Mouse (Mus musculus) telencephalon, adult 2 months (tissue): ENCODE results near the gene Zcchc17.
A peak's percentile ranks its signal among the peaks of the same experiment; 100 is the strongest.

ENCODE experiments used
- DNase-seq: peaks from one replicate; pipeline ENCODE4 v3.0.0-alpha.2; 2011; ENCODE audit warnings: low read depth, low spot score

Gene Zcchc17

DNA sequence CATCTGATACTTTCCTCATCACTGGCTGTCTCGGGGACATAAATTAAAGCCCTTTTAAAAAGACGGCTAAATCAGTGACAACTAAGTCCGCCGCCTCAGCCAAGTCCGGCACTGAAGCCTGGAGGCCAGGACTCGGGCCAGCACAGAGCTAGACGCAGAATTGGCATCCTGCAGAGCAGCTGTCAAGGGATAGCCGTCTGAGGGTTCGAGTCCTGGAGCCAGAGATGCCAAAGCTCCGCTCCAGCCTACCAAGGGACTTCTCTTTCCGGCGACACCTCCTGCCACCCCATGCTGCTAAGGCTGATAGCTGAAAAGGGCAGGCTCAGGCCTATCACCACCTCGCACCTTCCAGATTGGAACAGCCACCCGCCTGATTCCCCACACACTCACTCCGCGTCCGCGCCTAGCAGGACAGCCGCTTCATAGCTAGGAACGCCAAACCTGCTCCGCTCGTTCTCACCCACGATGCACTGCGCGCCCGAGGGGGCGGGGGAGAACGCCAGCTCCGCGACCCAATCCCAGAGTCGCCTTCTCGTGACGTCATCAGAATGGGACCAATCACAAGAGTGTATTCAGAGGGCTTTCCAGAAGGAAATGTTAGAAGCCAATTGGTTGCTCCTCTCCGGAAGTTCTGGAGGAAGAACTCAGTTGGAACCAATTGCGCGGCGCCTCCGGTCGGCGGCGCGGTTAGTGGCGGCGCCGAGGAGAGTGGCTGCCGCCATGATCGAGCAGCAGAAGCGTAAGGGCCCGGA is at the start of gene Zcchc17, which contains the start of gene Snrnp40:
Zcchc17 (minus strand) TSS at position 458 of the 752 bp plus-strand sequence.
Snrnp40 (plus strand) TSS at position 647 of the 752 bp plus-strand sequence.
- DNase-seq: peak; percentile 99

- no peak for DNase-seq
Observed at GRCm38 (mm10) chr4:130391265-130391664, 31.5 kb upstream of the Zcchc17 start.

DNA sequence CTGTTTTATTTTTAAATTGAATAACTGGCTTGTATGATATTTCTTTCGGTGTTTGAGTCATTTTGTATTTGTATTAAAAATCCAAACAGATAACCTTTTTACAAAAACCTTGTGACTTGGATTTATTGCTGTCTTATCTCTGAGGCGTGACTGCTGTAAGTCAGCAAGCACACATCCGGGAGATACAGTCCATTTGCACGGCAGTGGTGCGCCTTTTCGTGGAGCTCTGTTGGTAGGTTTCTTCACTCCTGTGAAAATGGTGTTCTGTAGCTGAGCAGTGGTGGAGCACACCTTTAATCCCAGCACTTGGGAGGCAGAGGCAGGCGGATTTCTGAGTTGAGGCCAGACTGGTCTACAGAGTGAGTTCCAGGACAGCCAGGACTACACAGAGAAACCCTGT is 30.2 kb upstream of the Zcchc17 start:
- no peak for DNase-seq

- DNase-seq: no peak
Observed at GRCm38 (mm10) chr4:130389496-130389895, 29.8 kb upstream of the Zcchc17 start.

DNA sequence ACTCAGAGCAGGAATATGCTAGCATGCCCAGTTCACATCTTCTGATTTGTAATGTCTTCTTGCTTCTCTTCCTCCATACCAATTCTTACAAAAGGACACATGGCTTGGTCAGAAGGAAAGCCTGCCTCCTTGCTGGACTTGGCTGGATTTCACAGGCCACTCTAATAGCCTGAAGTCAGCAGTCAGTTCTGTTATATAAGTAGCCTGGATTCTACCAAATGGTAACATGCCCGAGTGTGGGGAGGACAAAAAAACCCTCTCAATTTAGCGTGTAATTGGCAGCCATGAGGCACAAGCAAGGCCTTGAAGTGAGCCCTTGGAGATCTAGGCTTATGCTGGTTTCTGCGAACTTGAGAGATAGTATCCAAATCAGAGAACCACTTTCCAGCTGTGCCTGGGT is 27.5 kb upstream of the Zcchc17 start:
- DNase-seq: no peak

GRCm38 (mm10) chr4:130380418-130380817 is 20.7 kb upstream of the Zcchc17 start:
- no peak for DNase-seq

GRCm38 (mm10) chr4:130379181-130379580 is 19.4 kb upstream of the Zcchc17 start:
- no peak for DNase-seq

GRCm38 (mm10) chr4:130377500-130377899 is 17.8 kb upstream of the Zcchc17 start:
- no peak for DNase-seq

GRCm38 (mm10) chr4:130376675-130377074 is 16.9 kb upstream of the Zcchc17 start:
- DNase-seq: no peak

GRCm38 (mm10) chr4:130360238-130360590 is 471 bp upstream of the Zcchc17 start:
- DNase-seq: no peak

GRCm38 (mm10) chr4:130357946-130358345 is 1.8 kb downstream of the Zcchc17 start:
- no peak for DNase-seq

DNA sequence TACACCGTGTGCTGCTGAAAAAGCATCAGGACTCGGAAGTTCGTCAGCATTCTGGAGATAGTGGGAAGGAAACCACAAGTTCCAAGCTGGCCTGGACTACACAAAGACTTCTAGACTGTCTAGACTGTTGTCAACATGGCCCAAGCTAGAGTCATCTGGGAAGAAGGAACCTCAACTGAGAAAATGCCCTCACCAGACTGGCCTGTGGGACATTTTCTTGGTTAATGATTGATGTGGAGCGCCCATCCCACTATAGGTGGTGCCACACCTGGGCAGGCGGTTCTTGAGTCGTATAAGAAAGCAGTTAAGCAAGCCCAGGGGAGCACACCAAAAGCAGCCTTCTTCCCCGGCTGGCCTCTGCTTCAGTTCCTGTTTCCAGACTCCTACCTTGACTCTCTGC is 7.2 kb downstream of the Zcchc17 start:
- no peak for DNase-seq

- DNase-seq: no peak
Observed at GRCm38 (mm10) chr4:130350690-130351422, 8.9 kb downstream of the Zcchc17 start.

DNA sequence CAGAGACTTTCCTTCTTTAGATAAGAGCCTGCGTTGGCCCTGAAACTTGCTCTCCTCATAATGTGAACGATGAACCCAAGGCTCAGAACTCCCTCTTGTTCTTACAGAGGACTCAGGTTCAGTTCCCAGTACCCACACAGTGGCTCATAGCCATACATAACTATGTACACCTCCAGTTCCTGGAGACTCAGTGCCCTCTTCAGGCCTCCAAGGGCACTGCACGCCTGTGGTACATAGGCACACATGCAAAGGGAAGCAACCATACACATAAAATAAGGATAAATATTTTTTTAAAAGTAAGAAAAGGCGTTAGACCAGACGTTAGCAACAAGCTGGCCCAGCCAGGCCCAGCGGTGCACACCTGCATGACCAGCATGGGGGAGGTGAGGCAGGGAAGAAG is 10.1 kb downstream of the Zcchc17 start:
- DNase-seq: no peak

- DNase-seq: peak; percentile 21
Observed at GRCm38 (mm10) chr4:130341691-130342090, 18.1 kb downstream of the Zcchc17 start.

DNA sequence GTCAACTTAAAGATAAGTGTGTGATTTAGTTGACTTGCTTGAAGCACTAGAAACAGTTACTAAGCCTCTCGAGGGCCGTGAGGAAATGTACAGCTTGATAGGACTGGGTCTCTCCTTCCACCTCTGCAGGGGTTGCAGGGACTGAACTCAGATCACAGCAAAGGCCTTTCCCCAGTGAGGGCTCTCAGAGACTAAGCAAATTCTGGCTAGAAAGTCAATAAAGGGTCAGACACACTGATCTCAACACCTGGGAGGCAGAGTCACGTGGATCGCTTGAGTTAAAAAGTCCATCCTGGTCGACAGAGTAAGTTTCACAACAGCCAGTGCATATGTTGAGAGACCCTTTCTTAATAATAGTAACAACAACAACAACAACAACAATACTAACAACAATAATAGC is 23.9 kb downstream of the Zcchc17 start:
- DNase-seq: no peak

GRCm38 (mm10) chr4:130327366-130327765 is 32.4 kb downstream of the Zcchc17 start:
- no peak for DNase-seq

DNA sequence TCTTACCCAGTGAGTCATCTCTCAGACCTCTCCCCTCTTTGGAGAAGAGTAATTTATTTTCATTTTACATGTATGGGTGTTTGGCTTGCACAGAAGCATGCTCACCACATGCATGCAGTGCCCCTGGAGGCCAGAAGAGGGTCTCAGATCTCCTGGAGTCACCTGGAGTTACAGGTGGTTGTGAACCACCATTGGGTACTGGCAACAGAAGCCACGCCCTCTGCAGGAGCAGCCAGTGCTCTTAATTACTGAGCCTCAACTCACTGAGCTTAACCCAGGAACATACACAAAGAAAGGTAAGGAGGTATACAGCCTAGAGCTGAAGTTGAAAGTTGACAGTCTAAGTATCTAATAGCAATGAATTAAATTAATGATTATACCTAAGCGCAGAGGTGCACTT is 34.3 kb downstream of the Zcchc17 start:
- no peak for DNase-seq

DNA sequence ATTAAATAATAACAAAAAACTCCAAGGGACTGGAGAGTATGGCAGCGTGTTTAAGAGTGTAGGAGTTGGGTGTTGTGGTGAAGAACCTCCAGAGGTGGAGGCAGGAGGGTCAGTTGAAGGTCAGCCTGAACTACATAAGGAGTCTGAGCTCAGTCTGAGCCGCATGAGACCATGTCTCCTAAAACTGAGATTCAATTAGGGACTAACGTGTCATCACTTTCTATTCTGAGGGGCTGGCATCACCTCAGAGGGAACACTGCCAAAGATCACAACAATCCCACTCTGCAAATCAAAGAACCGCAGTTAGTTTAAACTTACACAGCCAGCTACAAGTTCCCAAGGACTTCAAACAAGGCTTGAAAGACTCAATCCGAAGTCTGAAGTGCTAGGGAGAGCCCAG is 36.1 kb downstream of the Zcchc17 start:
- no peak for DNase-seq

DNA sequence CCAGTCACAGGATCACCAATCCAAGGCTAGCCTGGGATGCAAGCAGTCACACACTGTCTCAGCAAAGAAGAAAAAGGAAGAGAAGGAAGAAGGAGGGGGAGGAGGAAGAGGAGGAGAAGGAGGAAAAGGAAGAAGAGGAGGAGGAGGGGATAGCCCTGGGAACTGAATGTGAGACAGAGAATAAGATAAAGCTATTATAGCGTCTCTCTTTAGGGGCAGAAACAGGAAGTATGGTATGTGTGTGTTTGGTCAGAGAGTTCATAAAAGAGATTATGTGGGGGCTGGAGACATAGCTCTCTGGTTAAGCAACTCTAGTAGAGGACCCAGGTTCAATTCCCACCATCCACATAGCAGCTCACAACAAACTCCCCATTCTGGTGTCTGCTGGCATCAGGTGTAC is 36.6 kb downstream of the Zcchc17 start:
- DNase-seq: no peak

DNA sequence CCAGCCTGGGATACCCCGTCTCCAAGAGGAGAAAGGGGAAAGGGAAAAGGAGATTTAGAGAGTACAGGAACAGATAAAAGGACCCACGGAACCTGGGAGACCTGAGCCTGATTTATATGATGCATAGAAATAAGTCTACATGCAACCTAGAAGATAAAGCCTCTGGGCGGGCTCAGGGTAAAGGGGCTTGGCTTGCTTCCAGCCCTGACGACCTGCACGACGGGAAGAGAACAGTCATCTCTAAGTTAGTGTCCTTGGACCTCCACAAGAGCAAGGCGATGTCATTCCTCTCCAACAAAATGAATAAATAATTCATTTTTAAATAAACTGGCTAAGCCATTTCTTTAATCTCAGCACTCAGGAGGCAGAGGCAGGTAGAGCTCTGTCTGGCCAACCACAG is 37.2 kb downstream of the Zcchc17 start:
- no peak for DNase-seq

DNA sequence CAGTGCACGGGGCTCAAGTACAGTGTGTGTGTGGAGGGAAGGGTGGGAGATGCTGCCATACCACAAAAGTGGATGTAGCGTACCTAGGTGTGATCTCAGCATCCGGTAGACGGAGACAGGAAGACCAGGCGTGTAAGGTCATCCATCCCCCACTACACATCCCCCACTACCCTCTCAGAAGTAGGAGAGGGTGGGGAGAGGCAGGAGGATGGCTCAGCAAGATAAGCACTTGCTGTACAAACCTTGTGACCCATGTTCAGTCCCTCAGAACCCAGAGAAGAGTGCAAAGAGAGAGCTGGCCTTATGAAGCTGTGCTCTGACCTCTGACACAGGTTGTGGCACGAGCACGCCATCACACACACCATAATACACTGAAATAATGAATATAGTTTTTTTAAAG is 38.1 kb downstream of the Zcchc17 start:
- DNase-seq: no peak

DNA sequence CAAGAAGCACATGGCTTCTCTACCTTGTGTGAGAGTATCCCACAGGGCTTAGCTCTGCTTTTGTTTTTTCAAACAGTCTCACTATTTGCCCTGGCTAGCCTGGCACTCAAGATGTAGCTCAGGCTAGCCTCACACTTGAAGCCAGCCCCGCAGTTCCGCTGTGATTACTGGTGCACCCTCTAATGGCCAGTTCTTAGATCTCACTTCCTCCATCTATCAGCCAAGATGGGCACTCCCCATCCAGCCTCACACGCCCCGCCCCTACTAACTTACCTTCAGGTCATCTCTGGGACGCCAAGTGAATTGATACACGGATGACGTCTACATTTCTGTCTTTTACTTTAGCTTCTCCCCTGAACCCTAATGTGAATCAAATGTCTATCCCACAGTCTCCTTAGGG is 40.2 kb downstream of the Zcchc17 start:
- DNase-seq: no peak
